Mouse (Mus musculus): ENCODE measurements around the gene Zfand3.

GRCm38 (mm10) chr17:30187581-30187980 lies 183.0 kb downstream of the Zfand3 start:
- TF ChIP-seq EP300 (IDR thresholded peaks at IDR 0.05; ENCODE audit: low read length) (no peak), CTCF (conservative IDR thresholded peaks at IDR 0.05 in 1 of 2, IDR thresholded peaks at IDR 0.05 in 1 of 2; ENCODE audit: low read depth in 2 of 2, low read length in 2 of 2) (no peak)
